ENCODE assay signal across 8 mouse cellular contexts in genomic region chr15:59263433-59264328, GRCm38 (mm10).
A peak's percentile ranks its signal among the peaks of the same experiment; 100 is the strongest.
DNase-seq lines count a peak whose midpoint lies in the region; ATAC-seq and TF ChIP-seq lines count a peak whose summit lies in the region.

No protein-coding gene starts in this region.

- H3K9ac ChIP-seq in stomach, postnatal 0 days (ENCODE audit: low read length), result no peak overlapping the region

- H3K27me3 ChIP-seq in stomach, postnatal 0 days (ENCODE audit: control insufficient read depth, insufficient read depth, low read length), result no peaks in the 10 kb centered on the region
- no peaks in the 10 kb centered on the region for H3K27me3 ChIP-seq in hindbrain, embryonic 10.5 days (ENCODE audit: insufficient read depth, poor library complexity, severe bottlenecking)

- H3K4me1 ChIP-seq in lung, adult 2 months (ENCODE audit: control insufficient read depth, insufficient read depth, low read length), result peaks cover 3% of the 10 kb centered on the region
- no peaks in the 10 kb centered on the region for H3K4me1 ChIP-seq in stomach, postnatal 0 days (replicated peaks; ENCODE audit: control insufficient read depth, insufficient read depth)
- H3K4me1 ChIP-seq in hindbrain, embryonic 10.5 days (replicated peaks), result no peaks in the 10 kb centered on the region

- TF ChIP-seq POLR2A in lung, adult 2 months (IDR thresholded peaks at IDR 0.05; ENCODE audit: borderline replicate concordance, extremely low read depth, low read depth, low read length), result no peak

- DNase-seq in ovary, postnatal 36 days (ENCODE audit: low spot score), result peak; percentile 48
- DNase-seq in ovary, postnatal 10 days (ENCODE audit: low spot score), result no peak
- peak; percentile 36 for DNase-seq in brain, adult 2 months (ENCODE audit: low read depth, low spot score)
- peak; percentile 31 for DNase-seq in heart, postnatal 25 days (ENCODE audit: low spot score)
- peak; percentile 26 for DNase-seq in lung, adult 2 months
- peak; percentile 43 for DNase-seq in stomach, postnatal 0 days (ENCODE audit: low spot score)
- DNase-seq in right cerebral cortex, adult 2 months (ENCODE audit: low spot score in 2 of 2), result no peak
- no peak for DNase-seq in hindbrain, embryonic 10.5 days (ENCODE audit: low spot score)

- 27% methylated on average over 13 of the region's 13 CpGs for WGBS in lung, adult 2 months
- 42% methylated on average over 13 of the region's 13 CpGs for WGBS in stomach, postnatal 0 days
- 74% methylated on average over 13 of the region's 13 CpGs for WGBS in hindbrain, embryonic 10.5 days

- no peak for TF ChIP-seq EP300 in stomach, postnatal 0 days (optimal IDR thresholded peaks at IDR 0.05)

- TF ChIP-seq CTCF in lung, adult 2 months (IDR thresholded peaks at IDR 0.05; ENCODE audit: insufficient read depth, low read length), result peak; percentile 26; the same call in 1 of the 2 replicates
- peak; percentile 57 for TF ChIP-seq CTCF in stomach, postnatal 0 days (IDR thresholded peaks at IDR 0.05; ENCODE audit: low read depth)

- peak; percentile 61; the same call in 1 of the 2 replicates for ATAC-seq in stomach, postnatal 0 days (ENCODE audit: low FRiP score, low TSS enrichment)

- intact Hi-C loops in heart, postnatal 25 days (cut with DNase I), result no loop called here

- H3K9me3 ChIP-seq in stomach, postnatal 0 days (ENCODE audit: control insufficient read depth, low read length), result no peaks in the 10 kb centered on the region
- no peaks in the 10 kb centered on the region for H3K9me3 ChIP-seq in hindbrain, embryonic 10.5 days

- H3K36me3 ChIP-seq in stomach, postnatal 0 days (ENCODE audit: control insufficient read depth, insufficient read depth, low read length), result no peaks in the 10 kb centered on the region
- no peaks in the 10 kb centered on the region for H3K36me3 ChIP-seq in hindbrain, embryonic 10.5 days

- peak overlapping the region; percentile 30; the same call in 1 of the 2 replicates for H3K27ac ChIP-seq in stomach, postnatal 0 days (replicated peaks)
- H3K27ac ChIP-seq in hindbrain, embryonic 10.5 days, result no peak overlapping the region

- no peak overlapping the region; the same call in 1 of the 2 replicates for H3K4me2 ChIP-seq in stomach, postnatal 0 days (replicated peaks; ENCODE audit: low read depth)

- H3K4me3 ChIP-seq in lung, adult 2 months (replicated peaks; ENCODE audit: extremely low read depth, low read depth, low read length), result no peak overlapping the region
- no peak overlapping the region for H3K4me3 ChIP-seq in stomach, postnatal 0 days (ENCODE audit: low read depth, low read length)
- H3K4me3 ChIP-seq in hindbrain, embryonic 10.5 days, result no peak overlapping the region

Comparison
In these comparisons a context has a peak if more than half of its experiments do, and no peak if none do; other contexts are left out.
1. DNase-seq: peak in ovary, postnatal 36 days (single experiment), brain, adult 2 months (single experiment), heart, postnatal 25 days (single experiment), lung, adult 2 months (single experiment) and stomach, postnatal 0 days (single experiment); none in ovary, postnatal 10 days (single experiment), right cerebral cortex, adult 2 months (0 of 2) and hindbrain, embryonic 10.5 days (single experiment).